Mouse (Mus musculus) myocyte (in vitro differentiated cells): Measurements from ENCODE around the gene Dglucy. TPM values are rescaled to one million over a fixed set of nuclear protein-coding genes. Genes with fewer than 3 reads are reported as not detected.

ENCODE experiments used
- H3K27me3 ChIP-seq: one replicate; pipeline ENCODE4 v1.6.1; 2011; ENCODE audit not compliant: control insufficient read depth, insufficient read depth, insufficient read length
- H3K36me3 ChIP-seq: one replicate; pipeline ENCODE4 v1.6.1; 2011; ENCODE audit not compliant: control insufficient read depth, insufficient read depth
- H3K4me2 ChIP-seq: one replicate; pipeline ENCODE4 v1.6.1; 2011; ENCODE audit warnings: low read depth, control low read depth
- H3K4me3 ChIP-seq: one replicate; pipeline ENCODE4 v1.5.1; 2011; ENCODE audit warnings: mild to moderate bottlenecking, control low read depth, moderate library complexity
- H3K79me2 ChIP-seq: one replicate; pipeline ENCODE4 v1.6.1; 2011; ENCODE audit not compliant: control insufficient read depth, insufficient read depth
- H3ac ChIP-seq: one replicate; pipeline ENCODE4 v1.6.1; 2011; ENCODE audit not compliant: control insufficient read depth, insufficient read length
- CEBPB ChIP-seq: IDR thresholded peaks from 2 replicates; pipeline ENCODE4 v1.6.1; 2011; ENCODE audit warnings: mild to moderate bottlenecking, moderate library complexity; ENCODE audit not compliant: poor library complexity, insufficient read depth, severe bottlenecking
- E2F4 ChIP-seq: IDR thresholded peaks from one replicate; pipeline ENCODE4 v1.6.1; 2011; ENCODE audit warnings: mild to moderate bottlenecking, control low read depth, moderate library complexity; ENCODE audit not compliant: insufficient read depth
- MAX ChIP-seq: IDR thresholded peaks from one replicate; pipeline ENCODE4 v1.6.1; 2011; ENCODE audit warnings: low read depth, mild to moderate bottlenecking, control low read depth
- MYOD1 ChIP-seq, 3 experiments: IDR thresholded peaks; one replicate each; pipeline ENCODE4 v1.6.1; 2011; ENCODE audit warnings: control low read depth in 2 of 3, low read depth in 2 of 3, mild to moderate bottlenecking in 2 of 3, moderate library complexity in 1 of 3; ENCODE audit not compliant: insufficient read length in 2 of 3, control insufficient read depth in 1 of 3
- MYOG ChIP-seq, 3 experiments: IDR thresholded peaks; one replicate each; pipeline ENCODE4 v1.6.1; 2011; ENCODE audit warnings: control low read depth in 2 of 3, low read depth in 2 of 3, mild to moderate bottlenecking in 2 of 3; ENCODE audit not compliant: insufficient read length in 2 of 3, control insufficient read depth in 1 of 3, insufficient read depth in 1 of 3
- POLR2A ChIP-seq: IDR thresholded peaks from one replicate; pipeline ENCODE4 v1.6.1; 2011; ENCODE audit warnings: low read depth, mild to moderate bottlenecking, control low read depth, moderate library complexity; ENCODE audit not compliant: insufficient read length
- POLR2AphosphoS2 ChIP-seq: IDR thresholded peaks from one replicate; pipeline ENCODE4 v1.6.1; 2011; ENCODE audit warnings: low read depth, control low read depth; ENCODE audit not compliant: insufficient read length
- REST ChIP-seq: IDR thresholded peaks from one replicate; pipeline ENCODE4 v1.6.1; 2011; ENCODE audit warnings: mild to moderate bottlenecking, control low read depth, moderate library complexity; ENCODE audit not compliant: insufficient read depth, insufficient read length
- SRF ChIP-seq: IDR thresholded peaks from one replicate; pipeline ENCODE4 v1.6.1; 2011; ENCODE audit warnings: low read depth; ENCODE audit not compliant: control insufficient read depth, insufficient read length
- TCF12 ChIP-seq: IDR thresholded peaks from one replicate; pipeline ENCODE4 v1.6.1; 2011; ENCODE audit warnings: mild to moderate bottlenecking, control low read depth; ENCODE audit not compliant: poor library complexity, insufficient read depth, severe bottlenecking
- TCF3 ChIP-seq: IDR thresholded peaks from one replicate; pipeline ENCODE4 v1.6.1; 2011; ENCODE audit warnings: low read depth, control low read depth; ENCODE audit not compliant: insufficient read length
- USF1 ChIP-seq: IDR thresholded peaks from one replicate; pipeline ENCODE4 v1.6.1; 2011; ENCODE audit warnings: low read depth, mild to moderate bottlenecking, control low read depth, moderate library complexity
- polyA plus RNA-seq: library from polyadenylated mRNA; unstranded; fragments of >200 nt; fragmentation: generic; extraction: Trizol; gene quantifications from one replicate; pipeline ENCODE4 v1.2.1, GENCODE M21; 2012; ENCODE audit warnings: missing spikeins

Gene Dglucy
- polyA plus RNA-seq, 1 experiment, result 24.4 TPM

DNA sequence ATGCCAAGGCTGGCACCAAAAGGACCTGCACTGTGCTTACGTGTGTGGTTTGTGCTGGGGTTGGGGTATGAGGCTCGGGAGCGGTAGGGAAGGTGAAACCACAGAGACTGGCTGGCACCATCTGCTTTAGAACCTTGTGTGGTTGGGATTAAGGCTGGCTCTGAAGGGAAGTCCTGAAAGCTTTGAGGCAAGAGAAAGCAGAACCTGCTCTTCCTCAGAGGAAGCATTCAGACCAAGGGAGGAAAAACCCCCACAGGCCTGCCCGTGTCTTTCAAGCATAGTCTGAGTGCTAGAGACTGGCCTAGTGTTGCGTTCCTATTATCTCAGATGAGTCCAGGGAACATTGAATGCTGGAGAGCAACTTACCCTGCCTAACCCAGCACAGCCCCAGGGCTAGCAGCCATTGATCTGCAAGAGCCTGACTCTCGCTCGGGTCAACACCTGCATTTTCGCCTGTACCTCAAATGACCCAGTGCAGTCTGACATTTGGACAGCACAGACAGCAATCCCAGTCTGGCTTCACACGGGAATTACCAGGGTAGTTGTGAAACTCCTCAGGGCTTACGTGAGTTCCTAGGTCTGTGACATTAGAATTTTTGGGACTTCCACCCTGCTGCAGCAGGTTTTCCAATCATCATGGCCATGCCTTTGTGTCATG, 452 bp upstream of the Dglucy start:
- H3K36me3 ChIP-seq, result no peaks in the 10 kb centered on the region
- no peaks in the 10 kb centered on the region for H3K27me3 ChIP-seq
- no peaks in the 10 kb centered on the region for H3K79me2 ChIP-seq
- peak overlapping the region; percentile 68 for H3K4me2 ChIP-seq
- TF ChIP-seq CEBPB, result no peak
- TF ChIP-seq MAX, result no peak
- TF ChIP-seq USF1, result no peak
- TF ChIP-seq MYOG (IDR thresholded peaks at IDR 0.05; ENCODE audit: control insufficient read depth in 1 of 3, insufficient read depth in 1 of 3, insufficient read length in 2 of 3, low read depth in 2 of 3), result no peak
- no peak for TF ChIP-seq TCF12
- TF ChIP-seq SRF, result no peak
- TF ChIP-seq E2F4, result no peak
- TF ChIP-seq REST, result no peak
- no peak for TF ChIP-seq POLR2A
- TF ChIP-seq MYOD1 (IDR thresholded peaks at IDR 0.05; ENCODE audit: control insufficient read depth in 1 of 3, insufficient read length in 2 of 3, low read depth in 2 of 3), result no peak
- TF ChIP-seq TCF3, result no peak
- no peak for TF ChIP-seq POLR2AphosphoS2
- H3ac ChIP-seq, result no peak overlapping the region
- H3K4me3 ChIP-seq, result peak overlapping the region; percentile 31

- no peak overlapping the region for H3ac ChIP-seq
- H3K4me2 ChIP-seq, result peak overlapping the region; percentile 68
- no peak for TF ChIP-seq E2F4
- no peak for TF ChIP-seq POLR2AphosphoS2
- no peak for TF ChIP-seq TCF12
- H3K4me3 ChIP-seq, result peak overlapping the region; percentile 31
- no peaks in the 10 kb centered on the region for H3K79me2 ChIP-seq
- H3K36me3 ChIP-seq, result no peaks in the 10 kb centered on the region
- no peaks in the 10 kb centered on the region for H3K27me3 ChIP-seq
Measured at GRCm38 (mm10) chr12:100780416-100780815, 1.6 kb downstream of the Dglucy start.

GRCm38 (mm10) chr12:100781428-100782120, 2.7 kb downstream of the Dglucy start:
- no peak overlapping the region for H3K4me2 ChIP-seq
- no peak for TF ChIP-seq TCF12
- no peak for TF ChIP-seq POLR2A
- no peak for TF ChIP-seq USF1
- no peak for TF ChIP-seq MAX
- TF ChIP-seq REST, result no peak
- TF ChIP-seq SRF, result no peak
- no peak overlapping the region for H3K4me3 ChIP-seq

DNA sequence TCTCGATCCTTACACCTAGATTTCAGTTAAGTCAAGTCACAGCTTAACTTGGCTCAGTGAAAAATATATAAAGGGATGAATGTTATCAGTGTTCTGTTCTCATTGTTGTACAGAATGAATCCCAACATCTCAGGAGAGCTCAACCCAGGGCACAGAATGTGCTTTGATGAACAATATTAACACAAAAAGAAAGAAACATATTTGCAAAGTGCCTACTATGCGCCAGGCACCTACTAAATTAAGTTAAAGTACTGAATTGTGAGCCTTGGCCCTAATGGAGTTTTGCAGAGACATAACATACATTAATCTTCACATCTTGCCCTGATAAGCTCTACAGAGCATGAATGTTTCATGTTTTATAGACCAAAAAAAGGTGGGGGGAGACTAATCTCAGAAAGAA, 5.3 kb downstream of the Dglucy start:
- TF ChIP-seq TCF12, result no peak
- no peak for TF ChIP-seq MYOD1 (IDR thresholded peaks at IDR 0.05; ENCODE audit: control insufficient read depth in 1 of 3, insufficient read length in 2 of 3, low read depth in 2 of 3)
- no peak for TF ChIP-seq POLR2AphosphoS2
- no peak for TF ChIP-seq REST
- no peak for TF ChIP-seq E2F4
- TF ChIP-seq POLR2A, result no peak
- no peak for TF ChIP-seq MAX
- TF ChIP-seq MYOG (IDR thresholded peaks at IDR 0.05; ENCODE audit: control insufficient read depth in 1 of 3, insufficient read depth in 1 of 3, insufficient read length in 2 of 3, low read depth in 2 of 3), result no peak
- no peak overlapping the region for H3ac ChIP-seq
- H3K4me2 ChIP-seq, result no peak overlapping the region
- H3K27me3 ChIP-seq, result no peaks in the 10 kb centered on the region
- no peaks in the 10 kb centered on the region for H3K79me2 ChIP-seq
- no peaks in the 10 kb centered on the region for H3K36me3 ChIP-seq
- H3K4me3 ChIP-seq, result no peak overlapping the region

More at GRCm38 (mm10) chr12:100781428-100782120, 2.7 kb downstream of the Dglucy start:
- no peaks in the 10 kb centered on the region for H3K36me3 ChIP-seq
- no peaks in the 10 kb centered on the region for H3K79me2 ChIP-seq
- no peaks in the 10 kb centered on the region for H3K27me3 ChIP-seq
- no peak overlapping the region for H3ac ChIP-seq

GRCm38 (mm10) chr12:100785344-100785743, 6.5 kb downstream of the Dglucy start:
- Histone ChIP-seq H3K27me3 (no peaks in the 10 kb centered on the region), H3K79me2 (no peaks in the 10 kb centered on the region), H3K4me2 (no peak overlapping the region), H3ac (no peak overlapping the region), H3K4me3 (no peak overlapping the region), H3K36me3 (no peaks in the 10 kb centered on the region)
- TF ChIP-seq MYOG (IDR thresholded peaks at IDR 0.05; ENCODE audit: control insufficient read depth in 1 of 3, insufficient read depth in 1 of 3, insufficient read length in 2 of 3, low read depth in 2 of 3) (no peak), POLR2AphosphoS2 (no peak), E2F4 (no peak), POLR2A (no peak), MYOD1 (IDR thresholded peaks at IDR 0.05; ENCODE audit: control insufficient read depth in 1 of 3, insufficient read length in 2 of 3, low read depth in 2 of 3) (no peak), SRF (no peak), MAX (no peak), USF1 (no peak), REST (no peak), TCF12 (no peak), TCF3 (no peak), CEBPB (no peak)
